Mouse (Mus musculus) retina, adult 2 months (tissue): ENCODE measurements around the gene Marveld2.

Source experiments
- DNase-seq: peaks from one replicate; pipeline ENCODE4 v3.0.0-alpha.2; 2012; ENCODE audit warnings: low read depth, low spot score

Gene Marveld2

GRCm38 (mm10) chr13:100600317-100600716 lies 16.5 kb downstream of the Marveld2 start:
- DNase-seq = no peak

GRCm38 (mm10) chr13:100597284-100597683 lies 19.5 kb downstream of the Marveld2 start:
- DNase-seq = no peak

- DNase-seq = no peak
These were observed 21.3 kb downstream of the Marveld2 start for GRCm38 (mm10) chr13:100595552-100595885.

GRCm38 (mm10) chr13:100594838-100595551 lies 21.8 kb downstream of the Marveld2 start:
- no peak for DNase-seq

DNA sequence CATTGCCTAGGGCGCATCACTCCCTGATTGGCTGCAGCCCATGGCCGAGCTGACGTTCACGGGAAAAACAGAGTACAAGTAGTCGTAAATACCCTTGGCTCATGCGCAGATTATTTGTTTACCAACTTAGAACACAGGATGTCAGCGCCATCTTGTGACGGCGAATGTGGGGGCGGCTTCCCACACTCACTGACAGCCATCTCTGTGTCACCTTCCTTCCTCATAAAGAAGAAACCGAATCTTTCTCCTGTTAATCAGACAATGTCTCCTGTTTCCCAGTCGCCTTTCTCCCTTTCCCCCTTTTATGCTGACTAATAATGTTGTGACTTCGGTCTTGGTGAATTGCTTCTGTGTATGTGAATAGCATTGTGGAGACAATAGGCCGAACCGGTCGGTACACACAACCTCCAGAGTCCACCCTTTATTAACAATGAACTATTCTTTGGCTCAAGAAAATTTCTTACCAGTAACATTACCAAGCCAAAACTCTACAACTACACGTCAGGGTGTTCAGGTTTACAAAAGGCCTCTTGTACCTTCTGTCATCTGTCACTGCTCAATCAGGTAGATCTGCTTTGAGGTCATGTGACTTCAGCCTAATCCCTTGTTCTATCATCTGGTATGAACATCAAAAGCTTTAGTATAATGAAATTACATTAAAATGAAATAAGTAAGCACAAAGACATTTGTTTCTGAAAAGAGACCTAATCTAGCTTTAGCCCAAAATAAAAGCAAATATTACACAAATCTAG lies 22.6 kb downstream of the Marveld2 start:
- peak; percentile 48 for DNase-seq

GRCm38 (mm10) chr13:100588646-100589045 lies 28.1 kb downstream of the Marveld2 start:
- DNase-seq = no peak

DNA sequence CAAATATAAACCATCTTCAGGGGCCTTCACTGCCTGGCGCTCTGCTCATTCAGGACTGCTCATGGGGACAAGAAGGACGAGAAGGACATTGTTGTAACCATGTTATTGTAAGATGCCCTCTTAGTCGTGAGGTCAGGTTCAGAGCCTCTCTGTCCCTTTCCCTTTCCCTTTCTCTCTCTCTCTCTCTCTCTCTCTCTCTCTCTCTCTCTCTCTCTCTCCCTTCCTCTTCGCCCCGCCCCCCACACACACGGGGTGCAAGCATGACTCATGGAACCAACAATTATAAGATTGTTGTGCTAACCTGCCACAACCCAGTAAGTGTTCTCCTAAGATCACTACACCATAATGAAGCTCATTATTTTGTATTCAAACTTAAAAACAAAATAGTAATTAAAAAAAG lies 34.6 kb downstream of the Marveld2 start:
- DNase-seq = no peak

DNA sequence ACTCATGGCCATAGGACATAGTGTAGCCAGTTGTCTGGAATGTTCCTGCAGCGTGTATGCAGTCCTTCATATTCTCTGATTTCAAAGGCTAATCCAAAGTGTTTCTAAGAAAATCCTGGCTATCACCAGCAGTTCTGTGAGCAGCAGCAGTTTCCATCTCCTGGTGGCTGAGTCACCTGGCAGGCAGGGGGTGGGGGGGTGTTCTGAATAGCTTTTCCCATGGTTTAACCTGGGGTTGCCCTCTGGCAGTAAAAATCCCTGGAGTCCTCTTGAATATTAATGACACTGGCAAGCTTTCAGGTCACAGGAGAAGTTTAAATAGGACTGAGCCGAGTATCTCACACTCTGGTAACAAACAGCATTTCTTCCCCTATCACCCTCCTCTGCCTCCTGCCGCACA lies 35.1 kb downstream of the Marveld2 start:
- no peak for DNase-seq

- DNase-seq = no peak
These were observed 36.8 kb downstream of the Marveld2 start for GRCm38 (mm10) chr13:100579951-100580350.

DNA sequence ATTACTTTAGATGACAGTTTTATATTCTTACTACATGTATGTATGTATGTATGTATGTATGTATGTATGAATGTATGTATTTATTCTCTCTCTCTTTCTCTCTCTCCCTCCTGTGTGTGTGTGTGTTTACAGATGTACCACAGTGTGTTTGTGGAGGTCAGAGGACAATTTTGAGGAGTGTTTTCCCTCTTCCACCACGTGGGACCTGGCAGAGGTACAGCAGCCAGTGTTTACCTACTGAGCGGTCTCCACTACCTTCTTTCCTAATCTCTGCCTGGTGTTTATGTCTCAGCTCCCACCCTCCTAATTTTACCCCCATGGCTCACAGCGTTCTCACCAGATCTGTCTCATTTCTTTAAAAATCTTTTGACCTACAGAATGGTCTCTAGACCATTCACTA lies 37.6 kb downstream of the Marveld2 start:
- DNase-seq = no peak

DNA sequence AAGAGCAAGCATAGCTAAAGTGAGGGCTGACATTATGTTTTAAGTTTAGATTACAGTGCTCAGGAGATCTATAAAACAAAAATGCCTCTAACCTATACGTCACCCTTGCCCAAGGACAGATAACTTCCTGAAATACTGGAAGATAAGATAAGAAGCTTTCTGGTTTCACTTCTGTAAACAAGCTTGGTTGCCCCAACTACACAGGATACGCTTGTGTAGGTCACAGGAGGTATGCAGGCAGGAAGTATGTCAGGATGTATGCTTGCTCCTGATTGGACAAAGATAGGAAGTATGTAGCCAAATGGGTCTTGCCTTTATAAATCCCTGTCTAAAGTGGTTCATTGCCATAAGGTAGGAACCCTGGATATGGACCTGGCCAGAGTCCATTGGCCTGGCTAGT lies 40.8 kb downstream of the Marveld2 start:
- DNase-seq = no peak

DNA sequence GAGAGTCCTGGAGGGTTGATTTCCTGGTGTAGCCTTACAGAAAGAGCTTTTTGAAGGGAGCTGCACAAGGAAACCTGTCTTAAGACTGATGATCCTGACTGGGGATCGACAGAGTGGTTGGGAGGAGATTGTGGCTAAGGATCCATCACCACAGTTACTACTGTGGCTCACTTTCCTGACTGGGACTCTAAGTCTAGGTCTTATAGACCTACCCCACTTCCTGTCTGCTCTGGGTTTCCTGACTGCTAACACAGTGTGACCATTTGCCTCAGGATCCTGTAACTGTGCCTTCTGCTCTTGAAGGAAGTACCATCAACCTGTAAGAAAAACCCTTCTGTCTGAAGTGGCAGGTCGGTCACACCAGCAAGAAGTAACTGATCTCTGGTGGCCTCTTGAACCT lies 46.1 kb downstream of the Marveld2 start:
- no peak for DNase-seq

GRCm38 (mm10) chr13:100568359-100568758 lies 48.4 kb downstream of the Marveld2 start:
- DNase-seq = no peak

DNA sequence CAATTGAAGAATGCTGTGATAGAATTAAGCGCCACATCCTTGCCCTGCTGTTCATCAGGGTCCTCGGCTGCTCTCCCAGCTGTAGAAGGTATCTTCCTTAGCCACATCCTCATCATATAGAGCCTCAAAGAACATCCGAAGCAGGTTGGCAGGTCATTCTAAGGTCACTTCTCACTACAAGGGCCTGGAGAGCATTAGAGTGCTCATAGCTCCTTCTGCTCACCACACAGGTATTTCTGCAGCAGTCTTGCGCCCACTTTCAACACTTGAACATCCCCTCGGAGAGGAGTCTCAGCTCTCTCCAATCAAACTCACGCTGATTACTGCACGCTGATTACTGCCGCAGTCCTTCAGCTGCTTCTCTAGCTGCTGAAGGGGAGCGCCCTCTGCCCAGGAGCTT lies 57.3 kb downstream of the Marveld2 start:
- no peak for DNase-seq

GRCm38 (mm10) chr13:100557011-100557410 lies 59.8 kb downstream of the Marveld2 start:
- no peak for DNase-seq

DNA sequence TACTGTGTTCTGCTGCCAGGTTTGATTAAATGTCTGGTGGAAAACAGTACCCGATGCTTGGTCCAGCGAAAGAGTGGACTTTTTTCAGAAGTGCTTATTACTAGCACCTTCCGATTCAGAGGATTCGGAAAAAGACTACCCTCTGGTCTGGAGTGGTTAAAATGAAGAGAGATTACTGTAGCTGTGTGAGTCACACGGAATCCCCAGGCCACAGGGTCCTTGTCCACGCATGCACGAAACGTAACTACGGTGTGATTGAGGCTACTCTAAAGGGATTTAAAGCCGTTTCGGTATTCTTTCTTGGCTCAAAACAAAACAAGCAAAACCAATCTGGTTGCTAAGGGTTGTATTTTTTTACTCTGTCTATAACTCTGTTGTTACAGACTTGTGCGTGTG lies 63.7 kb downstream of the Marveld2 start:
- no peak for DNase-seq

DNA sequence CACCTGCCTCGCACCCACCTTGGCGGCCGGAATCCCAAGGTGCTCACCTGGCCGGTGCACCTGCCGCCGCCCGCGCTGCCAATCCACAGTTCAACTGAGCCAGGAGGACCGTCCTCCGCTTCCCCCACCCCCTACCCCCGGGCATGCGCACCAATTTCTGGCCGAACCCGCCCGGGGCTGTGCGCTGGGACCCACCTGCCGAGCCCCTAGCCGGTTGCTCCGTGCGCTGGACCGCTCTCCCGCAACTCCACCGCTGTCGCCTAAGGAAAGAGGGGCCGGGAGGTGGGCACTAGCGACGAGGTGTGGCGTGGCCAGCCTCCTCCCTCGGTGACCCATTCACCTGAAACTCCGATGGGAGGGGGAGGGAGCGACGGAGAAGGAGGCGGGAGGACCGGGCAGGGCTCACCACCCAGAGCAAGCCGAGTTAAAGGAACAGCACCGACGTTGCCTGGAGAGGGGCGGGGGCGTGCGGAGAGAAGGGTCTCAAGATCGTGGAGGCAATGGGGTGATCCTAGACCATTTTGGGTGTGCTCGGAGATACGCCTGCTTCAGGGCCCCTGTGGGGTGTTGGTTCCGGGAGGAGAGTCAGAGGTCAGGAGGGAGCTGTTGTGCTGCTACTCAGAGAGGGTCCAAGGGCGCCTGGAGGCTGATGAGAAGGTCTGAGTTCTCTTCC lies 64.3 kb downstream of the Marveld2 start, which contains the start of gene Ocln:
Ocln (minus strand) TSS at position 350 of the 673 bp plus-strand sequence.
- DNase-seq = peak; percentile 25

DNA sequence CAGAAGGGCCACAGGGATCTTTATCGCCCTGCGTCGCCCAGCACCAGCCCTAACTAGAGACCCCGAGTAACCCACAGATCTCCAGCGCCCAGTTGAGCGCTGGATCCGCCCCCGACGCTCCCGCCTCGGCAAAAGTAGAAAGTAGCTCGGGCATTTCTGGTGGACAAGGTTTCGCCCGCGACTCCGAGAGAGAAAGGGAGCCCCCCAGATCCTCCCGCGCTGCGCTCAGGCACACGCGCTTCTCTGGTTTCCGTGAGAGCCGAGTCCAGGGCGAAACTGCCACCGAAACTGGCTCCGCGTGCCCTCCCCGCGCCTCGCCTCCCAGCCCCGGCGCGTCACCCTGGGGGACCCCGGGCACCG lies 64.8 kb downstream of the Marveld2 start:
- no peak for DNase-seq

DNA sequence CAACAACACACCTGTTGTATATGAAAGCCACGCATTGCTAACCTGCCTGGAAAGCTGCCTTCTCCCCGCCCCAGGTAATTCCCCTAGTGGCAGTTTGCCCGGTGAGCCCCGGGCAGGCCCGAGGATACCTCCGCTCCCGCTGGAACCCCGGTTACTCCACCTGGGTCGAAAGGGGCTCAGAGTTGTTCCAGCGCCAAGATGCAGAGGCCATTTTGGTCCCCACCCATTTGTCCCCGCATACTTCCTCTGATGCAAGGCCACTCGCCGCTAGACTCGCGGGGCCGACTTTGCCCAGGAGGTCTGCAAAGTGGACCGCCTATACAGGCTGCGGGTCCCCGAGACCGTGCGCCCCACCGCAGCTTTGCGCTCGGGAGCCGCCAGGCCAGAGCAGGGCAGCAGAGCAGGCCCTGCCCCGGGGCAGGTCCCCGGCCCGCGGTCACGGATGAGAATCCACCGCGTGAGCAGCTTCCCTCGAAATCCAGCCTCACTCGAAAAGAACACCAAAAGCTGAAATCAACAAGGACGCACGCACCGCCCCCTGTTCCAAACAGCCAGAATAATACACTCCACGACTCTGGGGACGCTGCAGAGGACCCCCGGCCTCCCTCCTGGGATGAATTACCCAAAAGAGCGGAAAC lies 65.3 kb downstream of the Marveld2 start:
- no peak for DNase-seq

- DNase-seq = no peak
These were observed 69.5 kb downstream of the Marveld2 start for GRCm38 (mm10) chr13:100547269-100547668.
